Mouse (Mus musculus) testis, postnatal 14 days (tissue): ENCODE measurements around the gene Itgb3bp.

ENCODE experiments used
- DNase-seq: peaks from one replicate; pipeline ENCODE4 v3.0.0; 2021; ENCODE audit warnings: low spot score

Itgb3bp gene

DNA sequence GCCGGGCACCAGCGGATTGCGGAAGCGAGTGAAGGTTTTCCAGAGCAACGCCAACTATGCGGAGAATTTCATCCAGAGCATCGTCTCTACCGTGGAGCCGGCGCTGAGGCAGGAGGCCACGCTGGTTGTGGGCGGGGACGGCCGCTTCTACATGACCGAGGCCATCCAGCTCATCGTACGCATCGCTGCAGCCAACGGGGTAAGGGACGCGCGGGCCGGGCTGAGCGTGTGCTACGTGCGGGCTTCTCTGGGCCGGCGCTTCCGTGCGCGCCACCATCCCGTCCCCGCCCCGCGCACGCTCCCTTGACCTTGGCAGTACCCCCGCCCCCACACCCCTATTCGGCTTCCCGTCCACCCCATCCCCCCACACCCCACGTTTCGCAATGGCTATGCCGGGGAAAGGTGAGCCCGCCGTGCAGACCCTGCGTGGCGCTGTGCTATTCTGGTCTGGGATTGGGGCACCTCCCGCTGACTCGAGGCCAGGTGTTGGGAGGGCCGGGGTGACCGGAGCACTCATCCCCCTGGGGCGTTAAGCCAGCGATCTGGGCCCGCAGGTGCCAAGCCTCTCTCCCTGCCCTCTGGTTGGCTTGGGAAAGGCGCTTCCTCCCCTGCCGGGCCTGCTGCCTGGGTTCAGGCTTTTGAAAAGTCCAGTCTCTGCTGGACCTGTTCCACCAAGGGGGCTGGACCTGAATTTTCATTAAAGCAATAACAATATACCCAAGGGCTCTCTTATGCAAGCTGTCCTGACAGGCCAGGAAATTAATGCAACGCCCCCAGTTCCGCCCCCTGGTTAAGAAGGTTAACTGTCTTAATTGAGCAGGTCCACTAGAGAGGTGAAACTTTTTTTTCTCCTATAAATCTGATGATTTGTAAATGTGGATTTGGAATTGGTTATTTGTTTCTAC lies at the start of gene Itgb3bp:
Gene Itgb3bp, minus strand, starts transcription at position 201 of the 905 bp plus-strand sequence.
- peak; percentile 72 for DNase-seq

DNA sequence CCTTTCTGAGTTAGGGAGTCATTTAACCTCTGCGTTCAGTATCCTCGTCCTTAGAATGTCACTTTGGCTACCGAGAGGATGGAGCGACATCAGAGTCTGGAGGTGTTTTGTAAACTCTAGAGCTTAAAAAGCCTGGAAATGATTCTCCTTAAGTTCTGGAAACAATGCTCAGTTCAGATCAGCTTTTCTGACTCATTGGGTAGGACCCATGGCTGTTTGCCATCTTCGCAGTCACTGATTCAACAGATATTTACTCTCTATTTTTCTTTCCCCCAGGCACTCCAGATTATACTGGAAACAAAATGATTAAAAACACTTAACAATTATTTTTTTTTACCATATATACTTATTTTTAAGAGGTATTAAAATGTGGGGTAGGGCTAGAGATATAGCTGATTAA lies 49.7 kb upstream of the Itgb3bp start:
- DNase-seq = no peak

DNA sequence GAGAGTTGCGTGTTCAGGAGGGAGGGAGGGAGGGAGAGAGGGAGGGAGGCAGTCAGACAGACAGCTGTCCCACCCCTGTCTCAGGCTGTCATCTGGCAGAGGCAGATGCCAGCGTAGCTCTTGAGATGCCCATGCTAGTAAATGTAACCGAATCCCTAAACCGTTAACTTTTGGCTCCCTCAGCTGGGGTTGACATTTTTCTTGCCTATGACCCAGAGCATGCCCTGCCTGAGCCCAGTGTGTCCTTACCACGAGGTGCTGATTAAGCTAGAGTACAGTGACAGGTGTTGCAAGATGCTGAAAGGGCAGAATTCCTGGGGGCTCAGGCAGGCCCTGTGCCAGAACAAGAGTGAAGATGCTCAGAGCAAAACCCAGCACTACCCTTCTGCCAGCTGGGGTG lies 44.8 kb upstream of the Itgb3bp start:
- DNase-seq = no peak

DNA sequence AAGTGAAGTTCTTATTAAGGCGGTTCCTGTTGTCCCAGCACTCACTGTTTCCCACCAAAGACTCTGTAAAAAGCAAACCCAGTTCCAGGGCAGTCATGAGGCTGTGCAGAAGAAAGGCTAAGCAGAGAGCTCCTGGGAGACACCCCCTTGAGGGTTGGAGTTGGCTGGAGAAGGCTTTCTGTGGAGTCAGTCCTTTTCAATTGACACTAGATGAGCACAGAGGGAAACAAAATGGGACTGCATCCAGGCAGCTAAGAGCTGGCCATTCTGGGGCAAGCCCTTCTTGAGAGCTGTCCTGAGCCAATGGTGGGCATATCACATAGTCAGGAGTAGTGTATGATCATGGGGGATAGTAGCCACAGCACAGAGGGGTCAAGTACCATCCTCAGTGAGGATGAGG lies 44.3 kb upstream of the Itgb3bp start:
- DNase-seq = no peak

DNA sequence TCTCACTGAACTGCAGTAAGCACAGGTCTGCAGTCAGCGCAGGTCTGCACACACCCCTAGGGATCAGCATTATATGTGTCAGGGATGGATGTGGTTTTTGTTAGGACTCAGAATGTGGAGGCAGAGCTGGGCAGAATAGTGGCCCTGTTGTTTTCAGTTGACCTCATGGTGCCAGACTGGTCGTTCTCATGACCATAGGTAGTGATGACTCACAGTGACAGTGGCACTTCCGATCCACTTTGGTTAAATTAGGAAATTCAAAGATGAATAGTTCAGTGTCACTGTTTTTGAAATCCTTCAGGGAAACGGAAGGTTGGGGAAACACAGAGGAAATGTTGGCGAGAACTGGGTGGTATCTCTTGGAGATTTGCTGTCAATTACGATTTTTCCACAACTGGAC lies 43.3 kb upstream of the Itgb3bp start:
- no peak for DNase-seq

DNA sequence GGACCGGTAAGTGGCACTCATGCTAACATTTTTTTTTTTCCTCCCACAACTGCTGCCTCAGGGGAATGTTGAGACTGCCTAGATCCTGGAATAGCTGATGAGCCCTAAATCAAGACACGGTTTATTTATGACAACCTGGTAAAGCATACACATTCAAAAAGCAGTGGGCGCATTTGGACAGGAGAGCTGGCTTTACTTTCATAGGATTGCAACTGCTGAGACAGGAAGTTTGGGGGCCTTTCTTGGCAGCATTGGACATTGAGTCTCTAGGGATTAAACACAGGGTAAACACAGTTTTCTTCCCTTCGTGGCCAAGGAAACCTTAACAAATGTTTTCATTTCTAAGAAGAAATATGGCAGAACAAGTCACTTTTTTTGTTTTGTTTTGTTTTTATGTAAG lies 40.5 kb upstream of the Itgb3bp start:
- DNase-seq = no peak

DNA sequence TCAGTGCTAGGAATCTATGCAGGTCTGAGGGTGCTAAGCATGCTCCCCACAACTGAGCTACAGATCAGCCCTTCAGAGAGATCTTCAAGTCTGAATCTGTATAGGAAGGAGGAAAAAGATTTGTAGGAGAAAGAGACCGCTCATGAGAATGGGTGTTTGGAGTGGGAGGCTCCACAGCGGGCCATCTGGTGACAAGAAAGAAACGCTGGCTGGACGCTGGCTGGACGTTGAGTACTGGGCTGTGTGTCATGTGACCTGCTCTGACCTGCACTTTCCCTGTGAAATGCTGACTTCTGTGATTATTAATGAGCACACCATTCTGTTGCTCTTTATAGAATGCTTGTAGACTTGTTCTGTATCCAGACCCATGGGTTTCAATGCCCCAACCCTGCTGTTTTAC lies 39.7 kb upstream of the Itgb3bp start:
- DNase-seq = peak; percentile 29

DNA sequence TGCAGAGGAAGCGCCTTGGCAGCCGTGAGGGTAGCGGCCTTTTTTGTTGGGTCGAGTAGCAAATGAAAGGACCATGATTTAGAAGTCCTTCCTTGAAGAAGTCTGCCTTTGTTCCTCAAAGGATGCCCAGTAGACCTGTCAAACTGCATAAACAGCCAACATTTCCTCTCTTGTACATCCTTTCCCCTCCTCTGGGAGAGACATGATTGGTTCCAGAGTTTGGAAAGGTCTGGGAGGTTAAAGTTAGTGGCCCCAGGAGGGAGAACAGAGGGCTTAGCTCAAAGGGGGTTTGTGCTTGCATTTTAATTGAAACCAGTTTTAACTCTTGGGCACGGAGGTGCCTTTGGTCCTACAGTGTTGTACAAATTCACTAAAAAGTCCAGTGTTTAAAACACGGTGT lies 36.9 kb upstream of the Itgb3bp start:
- DNase-seq = no peak

DNA sequence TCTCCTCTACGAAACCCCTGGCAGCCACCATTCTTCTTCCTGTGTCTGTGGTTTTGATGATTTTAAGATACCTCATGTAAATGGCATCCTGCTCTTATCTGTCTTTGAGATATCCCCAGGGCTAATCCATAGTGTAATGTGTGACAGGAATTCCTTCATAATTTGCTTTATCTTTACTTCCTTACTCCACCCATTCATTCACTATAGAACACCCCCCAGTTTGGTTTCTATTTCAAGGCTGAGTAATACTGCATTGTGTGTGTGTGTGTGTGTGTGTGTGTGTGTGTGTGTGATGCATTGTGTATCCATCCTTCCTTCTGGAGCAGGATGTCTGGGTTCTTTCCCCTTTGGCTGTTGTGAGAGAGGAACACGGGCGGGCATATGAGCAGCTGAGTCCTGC lies 29.7 kb upstream of the Itgb3bp start:
- no peak for DNase-seq

DNA sequence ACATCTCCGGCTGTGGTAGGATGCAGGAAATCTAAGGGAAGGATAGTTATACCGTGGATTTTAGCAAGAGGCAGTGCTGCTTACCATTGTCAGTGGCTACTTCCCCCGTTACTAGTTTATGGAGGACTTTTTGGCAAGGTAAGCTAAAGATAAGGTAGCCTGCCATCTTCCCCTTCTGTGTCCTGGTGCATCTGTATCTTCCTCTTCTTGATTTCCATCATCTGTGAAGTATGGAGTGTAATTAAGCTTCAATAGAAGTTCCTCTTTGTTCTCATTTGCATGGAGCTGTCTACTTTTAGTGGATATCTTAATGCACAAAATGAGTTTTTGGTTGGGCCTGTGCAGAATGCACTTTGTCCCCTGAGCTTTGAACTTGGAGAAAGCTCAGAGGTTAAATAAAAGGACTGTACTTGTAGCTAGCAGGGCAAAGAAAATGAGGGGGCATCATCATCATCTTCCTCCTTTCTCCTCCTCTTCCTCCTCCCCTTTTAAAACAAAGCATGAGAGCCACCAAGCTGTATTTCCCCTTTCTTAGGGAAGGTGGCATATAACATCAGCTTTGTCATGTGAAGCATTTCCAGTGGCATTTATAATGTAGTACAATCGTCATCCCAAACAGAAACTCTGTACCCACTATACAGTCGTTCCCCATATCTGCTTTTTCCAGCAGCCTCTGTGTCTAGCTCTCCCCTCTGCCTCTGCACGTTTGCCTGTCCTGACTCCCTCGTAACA lies 28.6 kb upstream of the Itgb3bp start:
- no peak for DNase-seq

DNA sequence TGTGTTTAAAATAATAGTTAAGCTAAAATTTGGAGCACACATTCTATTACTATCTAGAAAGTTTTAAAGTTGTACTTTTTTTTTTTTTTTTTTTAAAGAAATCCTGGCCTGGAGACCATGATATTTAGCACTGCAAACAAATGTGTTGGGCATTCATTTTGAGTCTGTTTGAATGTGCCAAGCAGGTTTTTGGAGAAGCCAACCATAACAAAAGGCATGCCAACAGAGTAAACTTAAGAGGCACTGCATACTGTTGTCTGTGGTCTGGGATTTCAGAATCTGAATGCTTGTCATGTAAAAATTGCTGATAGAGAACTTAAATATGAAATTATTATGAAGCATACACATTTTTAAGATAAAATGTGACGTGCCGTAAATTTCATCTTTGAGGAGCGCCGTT lies 27.6 kb upstream of the Itgb3bp start:
- no peak for DNase-seq

DNA sequence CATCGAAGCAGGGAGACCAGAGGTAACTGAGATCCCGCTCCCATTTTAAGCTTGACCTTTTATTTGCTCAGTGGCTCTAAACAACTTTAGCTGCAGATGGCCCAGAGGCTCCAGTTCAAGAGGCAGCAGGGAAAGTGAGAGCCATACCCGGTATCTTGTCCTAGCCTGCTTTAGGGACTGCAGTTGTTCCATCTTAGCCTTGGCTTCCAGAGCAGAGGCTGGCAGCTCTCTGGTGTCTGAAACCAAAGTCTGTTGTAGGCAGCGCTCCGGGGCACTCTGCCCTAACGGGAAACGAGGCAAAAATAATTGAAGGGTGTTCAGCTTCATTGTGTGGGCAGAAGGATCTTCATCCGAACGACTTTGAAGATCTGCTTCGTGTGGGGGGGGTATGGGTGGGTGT lies 25.8 kb upstream of the Itgb3bp start:
- no peak for DNase-seq

DNA sequence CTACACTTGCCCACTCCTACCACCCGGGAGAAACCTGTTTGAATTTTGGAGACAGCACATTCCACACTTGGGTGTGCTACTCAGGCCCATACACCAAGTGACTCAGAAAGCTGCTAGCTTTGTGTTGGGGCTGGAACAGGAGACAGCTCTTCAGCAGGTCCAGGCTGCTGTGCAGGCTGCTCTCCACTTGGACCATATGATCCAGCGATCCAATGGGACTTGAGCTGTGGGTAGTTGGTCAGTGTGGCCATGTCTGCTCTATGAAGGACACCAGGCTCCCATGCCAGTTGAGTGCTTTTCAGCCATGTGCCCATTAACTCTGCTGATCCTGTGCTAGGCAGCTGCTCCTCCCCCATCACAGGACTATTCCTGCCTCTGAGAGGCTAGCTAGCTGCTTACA lies 24.3 kb upstream of the Itgb3bp start:
- DNase-seq = no peak

DNA sequence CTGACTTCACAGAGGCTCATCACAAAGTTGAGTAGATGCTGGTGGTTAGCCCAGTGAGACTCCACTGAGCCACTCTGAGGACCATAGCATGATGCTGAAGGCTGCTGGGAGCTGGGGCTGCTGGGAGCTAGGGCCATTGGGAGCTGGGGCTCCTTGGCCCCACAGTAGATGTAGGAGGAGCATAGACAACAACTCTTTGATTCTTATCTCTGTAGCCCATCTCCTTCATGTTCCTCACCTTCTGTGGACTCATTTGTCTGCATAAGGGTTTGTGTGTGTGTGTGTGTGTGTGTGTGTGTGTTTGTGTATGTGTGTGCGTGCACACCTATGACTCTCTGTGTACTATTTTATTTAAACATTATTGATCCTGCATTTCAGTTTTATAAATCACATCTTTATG lies 18.3 kb upstream of the Itgb3bp start:
- DNase-seq = no peak

DNA sequence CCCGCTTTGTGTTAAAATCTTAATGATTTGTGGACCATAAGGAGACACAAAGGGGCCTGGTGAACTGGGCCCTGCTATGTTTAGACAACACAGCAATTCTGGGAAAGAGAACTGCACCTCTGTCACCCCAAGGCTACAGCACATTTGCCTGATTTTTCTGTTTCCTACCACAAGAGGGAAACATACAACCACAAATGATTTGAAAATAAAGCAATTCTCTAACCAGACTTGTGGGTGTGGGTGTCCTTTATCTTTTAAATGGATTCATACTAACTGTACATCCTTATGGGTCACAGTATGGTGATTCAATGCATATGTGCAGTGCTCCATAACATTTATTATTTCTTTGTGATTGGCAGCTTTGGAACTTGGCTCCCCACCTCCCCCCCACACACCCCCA lies 17.6 kb upstream of the Itgb3bp start:
- no peak for DNase-seq

DNA sequence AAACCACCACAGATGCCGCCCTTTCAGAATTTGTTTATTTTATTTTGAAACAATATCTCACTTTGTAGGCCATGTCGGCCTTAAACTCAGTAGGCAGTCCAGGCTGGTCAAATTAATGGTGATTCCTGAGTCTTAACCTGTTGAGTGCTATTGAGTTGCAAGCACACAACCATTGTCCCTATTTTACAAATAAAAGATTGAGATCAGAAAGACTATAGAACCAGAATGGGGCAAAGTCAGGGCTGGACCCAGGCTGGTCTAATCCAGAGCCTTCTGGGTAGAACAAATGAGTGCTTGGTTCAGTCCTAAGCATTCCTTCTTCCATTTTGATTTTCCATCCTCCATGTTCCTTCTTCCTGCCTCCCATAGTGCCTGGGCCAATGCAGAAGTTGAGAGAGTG lies 16.9 kb upstream of the Itgb3bp start:
- no peak for DNase-seq

DNA sequence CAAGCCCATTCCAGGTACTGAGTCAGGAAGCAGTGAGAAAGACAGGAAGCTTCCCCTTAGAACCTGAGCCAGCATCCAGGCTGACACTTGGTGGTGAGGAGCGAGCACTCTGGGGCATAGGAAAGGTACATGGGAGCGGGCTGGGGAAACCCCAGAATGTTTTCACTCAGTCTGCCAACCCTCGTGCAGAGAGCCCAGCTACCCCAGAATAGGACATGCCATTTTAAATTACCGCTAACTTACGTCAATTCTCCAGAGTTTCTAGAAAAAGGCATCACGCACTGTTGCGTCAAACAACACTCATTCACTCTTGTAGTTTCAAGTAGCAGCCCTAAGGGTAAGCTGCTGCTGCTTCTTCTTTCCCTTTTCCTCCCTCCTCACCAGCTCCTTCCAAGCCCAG lies 15.4 kb upstream of the Itgb3bp start:
- no peak for DNase-seq

DNA sequence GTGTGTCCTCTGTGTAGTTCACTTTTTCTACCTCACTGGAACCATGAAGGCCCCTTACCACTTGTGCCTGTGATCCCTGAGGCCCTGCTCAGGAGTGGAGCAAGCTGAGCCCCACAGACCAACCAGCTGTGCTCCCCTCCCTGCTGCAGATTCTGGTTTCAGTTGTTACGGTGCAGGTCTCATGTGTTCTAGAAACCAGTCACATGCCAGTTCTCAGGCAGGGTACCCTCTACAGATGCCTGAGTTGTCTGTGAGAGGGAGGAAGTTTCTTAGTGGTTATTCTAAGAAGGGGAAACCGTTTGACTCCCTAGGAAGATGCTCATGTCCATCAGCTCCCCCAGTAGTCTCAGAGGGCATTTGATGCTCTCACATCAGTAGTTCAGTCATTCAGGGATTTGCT lies 15.0 kb upstream of the Itgb3bp start:
- no peak for DNase-seq

DNA sequence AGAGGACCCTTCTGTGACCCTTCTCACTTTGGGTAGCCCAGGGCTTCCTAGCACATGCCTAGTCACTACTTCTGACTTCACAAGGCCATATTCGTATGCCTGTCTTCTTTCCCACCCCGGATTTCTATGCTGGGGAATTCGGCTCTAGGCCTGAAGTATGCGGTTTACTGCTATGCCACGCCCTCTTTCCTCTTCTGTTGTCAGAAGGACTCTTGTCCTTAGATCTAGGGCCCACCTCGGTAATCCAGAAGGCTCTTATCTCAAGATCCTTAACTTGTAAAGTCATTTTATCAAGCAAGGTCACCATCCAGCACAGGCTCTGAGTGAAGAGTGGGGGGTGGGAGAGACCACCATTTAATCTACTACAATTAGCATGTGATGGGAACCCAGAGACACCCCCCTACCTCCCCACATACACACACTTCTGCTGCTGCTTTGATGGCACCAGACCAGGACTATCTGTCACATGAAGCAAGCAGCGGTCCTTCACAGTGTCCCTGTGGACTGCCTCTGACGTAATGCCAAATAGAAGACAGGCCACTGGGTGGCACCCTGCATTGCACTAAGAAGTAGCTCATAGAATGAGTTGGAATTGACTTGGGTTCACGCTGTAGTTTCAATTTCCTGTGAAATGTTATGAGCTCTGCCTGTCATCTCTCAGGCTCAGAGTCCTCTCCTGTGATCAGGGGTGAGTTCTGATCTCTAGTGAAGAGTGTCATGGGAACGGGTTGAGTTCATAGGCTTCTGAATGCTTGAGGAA lies 12.2 kb upstream of the Itgb3bp start:
- DNase-seq = no peak

DNA sequence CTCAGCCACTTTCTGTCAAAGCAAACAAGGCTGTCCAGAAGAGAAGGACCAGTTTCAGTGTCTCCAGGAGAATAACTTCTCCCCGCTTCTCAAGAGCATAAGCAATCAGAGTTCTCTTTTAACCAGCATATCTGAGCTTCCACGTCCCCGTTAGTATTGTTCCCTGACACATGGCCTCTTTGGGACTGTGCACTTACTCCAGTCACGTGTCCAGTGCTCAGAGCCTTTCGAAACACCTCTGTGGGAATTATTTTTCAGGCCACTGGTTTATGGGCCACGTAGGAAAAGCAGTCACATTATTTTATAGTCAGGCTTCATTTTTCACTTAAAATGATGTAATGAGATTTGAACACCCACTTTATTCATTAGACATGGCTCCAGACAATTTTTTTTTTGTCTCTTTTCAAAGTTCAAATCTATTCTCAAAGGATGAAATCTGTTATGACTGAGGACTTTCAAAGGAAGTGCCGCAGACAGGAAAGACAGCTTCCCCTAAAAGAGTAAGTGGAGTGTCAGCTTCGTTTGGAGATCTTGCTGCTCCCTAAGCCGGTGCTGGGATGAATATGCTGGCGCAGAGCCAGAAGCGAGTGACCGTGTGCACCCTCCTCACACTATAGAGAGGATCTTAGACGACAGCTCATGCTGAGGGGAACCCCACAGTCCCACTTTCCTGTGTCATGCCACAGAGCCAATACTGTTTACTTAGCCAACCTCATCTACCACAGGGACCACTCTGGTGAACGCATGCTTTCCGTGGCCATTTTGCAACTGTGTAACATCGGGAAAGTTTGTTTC lies 10.3 kb upstream of the Itgb3bp start:
- no peak for DNase-seq

DNA sequence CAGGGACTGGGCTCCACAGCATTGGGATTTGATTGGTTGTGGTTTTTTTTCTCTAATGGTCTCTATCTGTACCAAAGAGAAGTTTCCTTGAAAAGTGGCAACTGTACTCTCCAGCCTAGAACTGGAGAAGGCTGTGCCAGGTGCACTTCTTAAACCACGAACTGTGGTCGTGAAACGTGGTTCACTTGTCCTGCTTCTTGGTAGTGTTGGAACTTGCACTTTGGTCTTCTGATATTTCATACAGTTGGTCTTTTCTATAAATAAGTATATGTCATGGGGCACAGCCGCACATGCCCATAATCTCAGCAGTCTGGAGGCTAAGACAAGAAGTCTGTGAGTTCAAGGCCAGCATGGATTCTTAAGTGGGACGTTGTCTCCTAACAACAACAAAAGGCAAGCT lies 6.7 kb upstream of the Itgb3bp start:
- no peak for DNase-seq

DNA sequence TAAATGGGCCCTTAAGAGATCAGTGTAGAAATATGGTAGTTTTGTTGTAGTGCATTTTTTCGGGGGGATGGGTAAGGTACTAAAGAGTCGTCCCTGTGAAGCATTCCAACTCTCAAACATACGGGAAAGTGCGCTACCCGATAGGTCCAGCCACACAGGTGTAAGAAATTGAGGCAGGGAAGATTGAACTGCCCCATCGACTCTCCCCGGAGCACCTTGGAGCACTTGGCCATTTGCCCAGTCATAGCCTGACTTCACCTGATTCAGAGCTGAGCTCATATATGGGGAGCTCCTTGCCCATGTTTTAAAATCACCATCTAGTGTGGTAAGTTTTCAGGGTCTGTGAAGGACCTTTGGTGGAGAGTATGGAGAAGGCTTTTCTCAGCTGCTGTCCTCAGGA lies 5.2 kb upstream of the Itgb3bp start:
- no peak for DNase-seq
